Comparison of ENCODE assay signal across 12 mouse cellular contexts in the genomic region with DNA sequence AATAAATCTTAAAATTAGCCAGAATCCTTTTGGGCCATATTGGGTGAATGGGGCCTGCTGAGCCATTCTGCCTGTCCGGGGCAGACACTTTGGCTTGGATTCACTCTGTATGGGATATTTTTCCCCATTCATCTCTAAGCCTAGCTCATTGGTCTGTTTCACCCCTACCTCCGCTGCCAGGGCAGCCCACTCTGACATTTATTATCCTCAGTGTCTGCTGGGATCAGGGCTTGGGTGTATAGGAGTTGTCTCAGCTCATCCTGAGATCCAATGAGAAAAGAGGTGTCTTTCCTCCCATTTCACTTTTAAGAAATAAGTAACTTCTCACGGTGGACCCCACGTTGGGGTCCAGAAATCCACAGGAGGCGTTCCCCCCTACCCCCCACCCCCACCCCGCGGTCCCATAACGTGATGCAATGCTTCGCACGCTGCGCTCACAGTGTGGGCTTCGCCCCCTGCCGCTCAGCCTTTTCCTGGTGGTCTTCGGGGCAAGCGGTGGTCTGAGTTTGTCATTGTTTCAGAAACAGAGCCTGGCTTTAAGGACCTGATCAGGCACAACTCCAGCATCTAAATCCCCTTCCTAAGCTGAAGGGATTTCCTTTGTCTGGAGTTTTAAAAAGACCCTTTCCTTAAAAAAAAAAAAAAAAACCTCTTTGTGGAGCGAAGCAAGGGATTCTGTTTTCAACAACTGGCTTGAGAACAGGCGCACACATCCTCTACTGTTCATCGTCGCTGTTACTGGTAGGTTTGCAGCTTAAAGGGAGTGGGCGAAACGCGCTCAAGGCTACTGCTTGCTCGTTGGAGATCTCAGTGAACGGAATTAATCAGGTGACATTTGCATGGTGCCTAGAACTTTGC.
A peak's percentile ranks its signal among the peaks of the same experiment; 100 is the strongest.
DNase-seq lines count a peak whose midpoint lies in the region; ATAC-seq lines count a peak whose summit lies in the region.
"Had no signal": no experiment of that assay in that cellular context is flagged by ENCODE, and none has a peak within 500 bp of the region (broad histone marks: within the 10 kb centered on the region; RNA-seq: fewer than 3 reads in every experiment).

No protein-coding gene starts in this region.

- peaks cover 4% of the 10 kb centered on the region for H3K27me3 ChIP-seq in embryonic facial prominence, embryonic 10.5 days (replicated peaks; ENCODE audit: low read depth, poor library complexity, severe bottlenecking)
- peaks cover 10% of the 10 kb centered on the region for H3K27me3 ChIP-seq in hindbrain, embryonic 10.5 days (ENCODE audit: insufficient read depth, poor library complexity, severe bottlenecking)
- peaks cover 11% of the 10 kb centered on the region for H3K27me3 ChIP-seq in midbrain, embryonic 11.5 days (ENCODE audit: control insufficient read depth, insufficient read depth, low read length)
- H3K27me3 ChIP-seq: liver, embryonic 13.5 days had no signal

- H3K36me3 ChIP-seq in embryonic facial prominence, embryonic 10.5 days (replicated peaks) = no peaks in the 10 kb centered on the region
- H3K36me3 ChIP-seq in hindbrain, embryonic 10.5 days = no peaks in the 10 kb centered on the region
- H3K36me3 ChIP-seq in midbrain, embryonic 11.5 days (ENCODE audit: control insufficient read depth, insufficient read depth, low read length) = no peaks in the 10 kb centered on the region
- H3K36me3 ChIP-seq: liver, embryonic 13.5 days had no signal

- H3K9ac ChIP-seq in midbrain, embryonic 11.5 days (ENCODE audit: low read length) = peak overlapping the region; percentile 24; the same call in 1 of the 2 replicates
- H3K9ac ChIP-seq: liver, embryonic 13.5 days had no signal

- WGBS in embryonic facial prominence, embryonic 10.5 days = 13% methylated on average over 24 of the region's 24 CpGs
- whole genome bisulfite sequencing in hindbrain, embryonic 10.5 days = 12% methylated on average over 24 of the region's 24 CpGs
- WGBS in midbrain, embryonic 11.5 days = 5% methylated on average over 24 of the region's 24 CpGs

- peaks cover 19% of the 10 kb centered on the region for H3K4me1 ChIP-seq in embryonic facial prominence, embryonic 10.5 days
- H3K4me1 ChIP-seq in hindbrain, embryonic 10.5 days (replicated peaks) = peaks cover 13% of the 10 kb centered on the region
- peaks cover 5% of the 10 kb centered on the region; the same call in 1 of the 2 replicates for H3K4me1 ChIP-seq in midbrain, embryonic 11.5 days (ENCODE audit: control insufficient read depth, insufficient read depth, low read length)
- H3K4me1 ChIP-seq: liver, embryonic 13.5 days had no signal

- ATAC-seq in midbrain, embryonic 11.5 days (ENCODE audit: low FRiP score) = peak; percentile 86
- no peak for ATAC-seq in megakaryocyte-erythroid progenitor cell, adult 5-6 weeks (replicated peaks; ENCODE audit: low FRiP score, low TSS enrichment, poor library complexity, severe bottlenecking)

- no peak overlapping the region for H3K27ac ChIP-seq in embryonic facial prominence, embryonic 10.5 days (replicated peaks)
- peak overlapping the region; percentile 64 for H3K27ac ChIP-seq in hindbrain, embryonic 10.5 days
- H3K27ac ChIP-seq in midbrain, embryonic 11.5 days (ENCODE audit: low read depth, low read length) = peak overlapping the region; percentile 35
- H3K27ac ChIP-seq: liver, embryonic 13.5 days; macrophage had no signal

- peak overlapping the region; percentile 40 for H3K4me2 ChIP-seq in midbrain, embryonic 11.5 days
- H3K4me2 ChIP-seq: liver, embryonic 13.5 days had no signal

- peaks cover 8% of the 10 kb centered on the region for H3K9me3 ChIP-seq in embryonic facial prominence, embryonic 10.5 days
- 0 out of 2 replicates have a peak, but pooled peaks cover 8% of the 10 kb centered on the region for H3K9me3 ChIP-seq in hindbrain, embryonic 10.5 days
- peaks cover 5% of the 10 kb centered on the region; the same call in 1 of the 2 replicates for H3K9me3 ChIP-seq in midbrain, embryonic 11.5 days (ENCODE audit: control insufficient read depth, low read length)
- H3K9me3 ChIP-seq: liver, embryonic 13.5 days had no signal

- peak; percentile 55 for DNase-seq in heart, adult 11 months
- no peak for DNase-seq in heart, adult 18-20 months
- DNase-seq in embryonic facial prominence, embryonic 10.5 days (ENCODE audit: low spot score) = peak; percentile 41
- no peak for DNase-seq in hindbrain, embryonic 10.5 days (ENCODE audit: low spot score)
- DNase-seq in midbrain, embryonic 11.5 days (ENCODE audit: low spot score, missing footprints) = peak; percentile 94
- DNase-seq in right cerebral cortex, postnatal 14 days = no peak
- DNase-seq in cerebellum, adult 8-10 months = no peak
- DNase-seq: kidney, adult 11 months; layer of hippocampus, adult 9-11 months; liver, embryonic 13.5 days had no signal

- peak overlapping the region; percentile 27 for H3K4me3 ChIP-seq in embryonic facial prominence, embryonic 10.5 days
- peak overlapping the region; percentile 40 for H3K4me3 ChIP-seq in hindbrain, embryonic 10.5 days
- peak overlapping the region; percentile 20 for H3K4me3 ChIP-seq in midbrain, embryonic 11.5 days (ENCODE audit: low read depth, low read length)
- H3K4me3 ChIP-seq: liver, embryonic 13.5 days had no signal

Comparison
In these comparisons a context has a peak if more than half of its experiments do, and no peak if none do; other contexts are left out.
1. DNase-seq: peak in heart, adult 11 months (single experiment), embryonic facial prominence, embryonic 10.5 days (single experiment) and midbrain, embryonic 11.5 days (single experiment); none in heart, adult 18-20 months (0 of 2), hindbrain, embryonic 10.5 days (single experiment), right cerebral cortex, postnatal 14 days (single experiment) and cerebellum, adult 8-10 months (single experiment).
2. Peak in every context shown above with its lines, with median percentiles within 50 percentile points of each other: H3K4me3 ChIP-seq.